Mouse (Mus musculus) C2C12 (cell line): Measurements from ENCODE around the gene Col9a1.

Source experiments
- CEBPB ChIP-seq: IDR thresholded peaks from one replicate; pipeline ENCODE4 v1.6.1; 2011; ENCODE audit warnings: low read depth, mild to moderate bottlenecking, control low read depth, moderate library complexity
- CTCF ChIP-seq: IDR thresholded peaks from one replicate; pipeline ENCODE4 v1.5.1; 2011; ENCODE audit not compliant: control insufficient read depth, insufficient read depth, insufficient read length

- TF ChIP-seq CTCF (no peak), CEBPB (no peak)
These were observed 19.7 kb upstream of the Col9a1 start for GRCm38 (mm10) chr1:24157751-24158150.
